Mouse (Mus musculus) hematopoietic stem cell, adult 5-6 weeks (primary cell): ENCODE measurements around the gene Pear1. TPM values are rescaled to one million over a fixed set of nuclear protein-coding genes. Genes with fewer than 3 reads are reported as not detected.

Source experiments
- total RNA-seq: library from RNA; stranded (forward); fragments of 172-1452, 232-1000 nt; gene quantifications from 2 replicates; pipeline ENCODE4 v1.2.3, GENCODE M21; 2017

Gene Pear1
- total RNA-seq, 1 experiment from 2014 or later, result 17.9 TPM

Other genes with a start within 250 kb of the Pear1 start
- gene Arhgef11, start 206.7 kb downstream of the Pear1 start, total RNA-seq, result 8.5 and 15.1 TPM in 2 replicates
- 0.06 and 0.40 TPM in 2 replicates for gene Lrrc71, start 75.7 kb downstream of the Pear1 start, total RNA-seq
- gene Ntrk1, start 29.1 kb downstream of the Pear1 start, total RNA-seq, result not detected in 2 replicates
- 0.50 and 0.79 TPM in 2 replicates for gene Insrr, start 27.4 kb downstream of the Pear1 start, total RNA-seq
- 0.44 and 0.74 TPM in 2 replicates for gene Sh2d2a, start 22.4 kb upstream of the Pear1 start, total RNA-seq
- gene Prcc, start 61.3 kb upstream of the Pear1 start, total RNA-seq, result 35.7 and 40.0 TPM in 2 replicates
- 274 and 430 TPM in 2 replicates for gene Hdgf, start 82.0 kb upstream of the Pear1 start, total RNA-seq
- gene Mrpl24, start 95.2 kb upstream of the Pear1 start, total RNA-seq, result 85.4 and 172 TPM in 2 replicates
- 52.1 and 61.4 TPM in 2 replicates for gene Isg20l2, start 106.0 kb upstream of the Pear1 start, total RNA-seq
- gene Rrnad1, start 106.4 kb upstream of the Pear1 start, total RNA-seq, result 15.7 and 15.9 TPM in 2 replicates
- not detected in 2 replicates for gene Crabp2, start 124.4 kb upstream of the Pear1 start, total RNA-seq
- gene Nes, start 146.8 kb upstream of the Pear1 start, total RNA-seq, result 0.35 and 0.88 TPM in 2 replicates
- not detected in 2 replicates for gene Bcan, start 175.9 kb upstream of the Pear1 start, total RNA-seq
- gene Hapln2, start 203.3 kb upstream of the Pear1 start, total RNA-seq, result not detected in 2 replicates
- gene Gpatch4, start 218.8 kb upstream of the Pear1 start, total RNA-seq, result 32.5 and 45.3 TPM in 2 replicates
- gene Naxe, start 234.2 kb upstream of the Pear1 start, total RNA-seq, result 37.1 and 45.2 TPM in 2 replicates